Mouse (Mus musculus) spleen, postnatal 0 days (tissue): ENCODE measurements around the gene Apela. TPM values are rescaled to one million over a fixed set of nuclear protein-coding genes. Genes with fewer than 3 reads are reported as not detected.

Experiments used
- polyA plus RNA-seq: library from polyadenylated mRNA; unstranded; fragments of >200 nt; fragmentation: Nextera tagmentation; extraction: Ambion mirVana; gene quantifications from 2 replicates; pipeline ENCODE4 v1.2.1, GENCODE M21; 2015

Gene Apela
- polyA plus RNA-seq, result 5.8 and 7.0 TPM in 2 replicates

DNA sequence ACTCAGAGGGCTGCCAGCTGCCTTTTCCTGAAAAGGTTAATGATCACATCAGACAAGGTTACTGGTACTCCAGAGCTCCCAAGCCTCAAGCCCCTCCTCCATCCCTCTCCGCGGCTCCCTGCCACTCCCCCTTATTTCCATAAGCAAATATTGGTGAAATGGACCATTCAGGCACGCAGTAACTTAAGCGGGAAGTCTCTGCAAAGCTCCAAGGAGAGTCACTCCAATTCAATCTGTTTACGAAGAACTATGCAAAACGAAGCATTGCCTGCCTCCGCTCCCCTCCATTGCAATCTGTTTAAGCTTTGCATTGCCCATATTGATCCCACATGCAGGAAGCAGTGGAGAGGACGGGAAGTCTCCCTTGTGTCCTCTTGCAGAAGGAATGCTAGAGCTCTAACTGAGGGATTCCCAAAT, at the start of gene Apela:
TSS of gene Apela (minus strand) at position 220 of the 417 bp plus-strand sequence.

DNA sequence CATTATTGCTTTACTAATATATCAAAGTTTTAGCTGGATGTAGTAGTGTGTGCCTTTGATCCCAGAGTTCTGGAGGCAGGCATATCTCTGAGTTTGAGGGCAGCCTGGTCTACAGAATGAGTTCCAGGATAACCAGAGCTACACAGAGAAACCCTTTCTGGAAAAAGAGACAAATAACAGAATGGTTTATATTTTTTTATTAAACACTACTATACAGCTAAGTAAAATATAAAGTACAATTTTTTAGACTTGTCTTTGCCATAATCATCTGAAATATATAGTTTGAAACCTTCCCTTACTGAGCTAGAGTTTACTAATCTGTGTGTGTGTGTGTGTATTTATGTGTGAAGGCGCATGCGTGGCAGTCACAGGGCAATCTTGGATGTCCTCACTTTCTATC, 37.6 kb upstream of the Apela start, which contains the start of gene Gm10663:
TSS of gene Gm10663 (plus strand) at position 301 of the 400 bp plus-strand sequence.

DNA sequence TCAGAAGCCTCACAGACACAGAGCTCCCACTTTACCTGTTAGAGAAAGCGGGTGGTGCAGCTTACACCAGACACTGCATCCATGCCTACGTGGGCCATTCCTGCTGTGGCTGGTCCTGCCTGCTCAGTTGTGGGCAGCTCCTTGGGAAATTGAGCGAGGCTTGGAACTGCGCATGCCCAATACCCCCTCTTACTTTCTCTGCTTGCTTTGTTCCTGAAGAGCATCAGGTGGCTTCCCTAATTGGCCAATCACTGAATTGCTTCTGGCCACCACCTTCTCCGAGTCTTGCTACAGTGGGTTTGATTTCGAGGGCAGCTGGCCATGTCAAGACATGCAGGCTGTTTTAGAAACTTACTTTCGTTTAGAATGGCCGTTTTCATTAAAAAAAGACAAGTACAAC, 18.7 kb downstream of the Apela start, which contains the start of the genes Trim61 and Trim60:
TSS of gene Trim61 (minus strand) at position 101 of the 400 bp plus-strand sequence.
TSS of gene Trim60 (minus strand) at position 162 of the 400 bp plus-strand sequence.

DNA sequence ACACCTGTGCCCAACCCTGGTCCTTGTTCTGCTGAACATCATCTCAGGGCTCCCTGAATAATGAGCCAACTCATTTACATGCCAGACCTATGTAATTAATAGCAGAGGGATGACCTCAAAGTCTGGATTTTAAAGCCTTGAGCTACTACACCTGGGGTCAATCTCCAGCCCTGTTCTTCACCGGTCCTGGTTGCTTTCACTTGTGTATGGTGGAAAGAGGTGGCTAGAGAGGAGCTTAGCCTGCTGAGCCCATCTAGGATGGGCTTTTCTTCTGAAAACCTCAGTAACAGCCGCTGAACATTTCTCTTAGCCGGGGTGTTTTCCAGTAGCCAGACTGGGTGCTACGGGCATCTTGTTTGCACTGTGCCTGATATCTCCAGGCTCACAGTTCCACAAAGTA, 49.4 kb downstream of the Apela start, which contains the start of gene Trim75:
TSS of gene Trim75 (minus strand) at position 101 of the 400 bp plus-strand sequence.

Other genes starting within 250 kb of the Apela start
- 5.8 and 6.5 TPM in 2 replicates for gene Klhl2, start 187.3 kb downstream of the Apela start, polyA plus RNA-seq
- 28.6 and 31.4 TPM in 2 replicates for gene Tmem192, start 90.2 kb downstream of the Apela start, polyA plus RNA-seq
- not detected in 2 replicates for gene Trim75, start 49.5 kb downstream of the Apela start, polyA plus RNA-seq
- 0.08 and 0.16 TPM in 2 replicates for gene Trim61, start 18.8 kb downstream of the Apela start, polyA plus RNA-seq
- gene Trim60, start 18.8 kb downstream of the Apela start, polyA plus RNA-seq, result not detected in 2 replicates
- not detected in 2 replicates for gene Gm10663, start 37.7 kb upstream of the Apela start, polyA plus RNA-seq
- gene BC030870, start 92.2 kb upstream of the Apela start, polyA plus RNA-seq, result not detected in 2 replicates